Mouse (Mus musculus): ENCODE results near the gene Tfpt.

The Tfpt gene

DNA sequence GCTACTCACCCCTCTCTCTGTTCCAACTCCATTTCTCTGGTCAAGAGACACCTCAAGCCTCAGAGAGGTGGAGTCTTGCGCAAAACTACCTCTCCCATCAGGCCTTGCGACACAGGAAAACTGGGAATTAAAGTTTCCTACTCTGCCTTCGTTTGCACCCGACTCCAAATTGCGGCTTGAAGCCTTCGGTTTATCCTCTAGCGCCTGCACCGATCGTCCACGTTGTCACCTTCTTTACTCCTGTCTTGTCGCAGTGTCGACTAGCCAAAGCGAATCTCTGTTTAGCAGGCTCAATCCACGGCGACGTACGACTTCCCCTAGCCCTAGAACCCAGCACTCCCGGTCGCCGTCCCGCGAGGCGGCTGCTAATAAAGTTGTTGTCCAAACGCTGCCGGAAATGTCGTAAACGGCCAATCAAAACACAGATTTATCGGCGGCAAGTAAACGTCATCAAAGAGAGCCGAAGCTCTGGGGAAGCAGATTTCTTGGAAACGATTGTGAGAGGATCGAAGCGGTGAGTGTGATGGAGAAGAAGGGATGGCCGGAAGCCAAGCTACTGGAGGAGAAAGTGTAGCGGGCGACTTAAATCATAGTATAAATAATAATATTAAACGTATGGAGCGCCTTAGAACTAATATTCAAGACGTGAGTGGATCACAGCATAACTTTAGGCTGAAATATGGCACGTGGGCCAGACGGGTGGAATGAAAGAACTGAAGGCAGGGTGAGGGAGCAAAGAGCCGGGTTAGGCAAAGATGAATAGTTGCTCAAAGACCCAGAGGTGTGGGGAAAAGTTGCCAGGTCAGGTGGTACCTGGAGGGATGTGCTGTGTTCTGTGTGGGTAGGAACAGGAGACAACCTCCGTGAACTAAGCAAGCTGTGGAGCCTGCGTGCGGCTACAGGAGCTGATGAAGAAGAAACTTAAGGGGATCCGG, at the start of gene Tfpt, which contains the start of gene Prpf31:
Tfpt (minus strand) TSS at position 387 of the 935 bp plus-strand sequence.
Prpf31 (plus strand) TSS at position 443 of the 935 bp plus-strand sequence.
- DNase-seq (ENCODE audit: extremely low read depth, insufficient read length, low spot score) = peak; percentile 89

DNA sequence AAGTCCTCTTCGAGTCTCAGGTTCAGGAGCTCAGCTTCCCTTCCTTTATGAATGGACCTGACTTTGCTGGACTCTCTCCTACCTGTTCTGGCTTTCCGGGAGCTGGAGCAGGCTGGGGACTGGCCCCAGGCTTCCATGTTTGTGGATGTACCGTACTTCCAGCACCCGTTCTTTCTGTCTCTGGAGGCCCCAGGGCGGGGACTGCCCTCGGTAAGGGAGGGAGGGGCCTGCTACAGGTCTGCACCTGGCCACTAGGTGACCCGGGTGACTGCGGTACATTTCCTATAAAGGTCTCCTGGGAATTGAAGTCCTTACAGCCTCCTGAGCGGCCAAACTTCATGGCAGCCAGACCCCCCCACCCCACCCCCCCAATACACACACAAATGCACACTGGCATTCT, 47.6 kb upstream of the Tfpt start, which contains the start of gene Tmc4:
Tmc4 (minus strand) TSS at position 212 of the 400 bp plus-strand sequence.
- no peak for DNase-seq (ENCODE audit: extremely low read depth, insufficient read length, low spot score)

DNA sequence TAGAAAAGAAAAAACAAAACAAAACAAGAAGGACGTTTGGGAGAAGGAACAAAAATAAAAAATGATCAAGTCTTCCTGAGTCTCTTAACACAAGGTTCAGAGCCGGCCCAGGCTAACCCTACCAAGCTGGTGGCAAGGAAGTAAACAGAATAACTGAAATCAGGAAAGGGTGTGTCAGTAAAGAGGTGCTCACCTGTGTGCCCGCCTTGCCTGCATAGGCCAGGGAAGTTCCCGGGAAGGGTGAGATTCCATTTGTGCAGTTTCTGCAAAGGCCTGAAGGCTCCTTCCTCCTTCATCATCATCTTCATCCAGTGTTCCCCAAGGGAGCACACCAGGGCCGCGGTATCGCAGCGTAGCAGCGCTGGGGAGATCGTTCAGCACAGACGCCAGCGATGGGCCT, 46.6 kb upstream of the Tfpt start:
- DNase-seq (ENCODE audit: extremely low read depth, insufficient read length, low spot score) = no peak

DNA sequence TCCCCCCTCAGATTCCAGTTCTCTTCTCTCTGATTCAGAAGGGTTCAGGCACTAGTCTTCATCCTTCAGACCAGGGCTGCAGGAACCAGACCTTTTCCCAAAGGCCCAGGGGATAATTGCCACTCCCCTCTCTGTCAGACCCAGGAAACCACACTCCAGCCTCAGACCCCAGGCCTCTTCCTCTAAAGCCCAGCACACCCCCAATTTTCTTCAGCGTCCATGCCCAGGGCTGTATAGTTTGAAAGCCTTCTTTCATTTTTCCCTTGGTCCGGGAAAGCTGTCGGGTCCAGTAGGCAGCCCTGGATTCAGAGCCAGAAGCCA, 45.5 kb upstream of the Tfpt start:
- DNase-seq (ENCODE audit: extremely low read depth, insufficient read length, low spot score) = no peak

DNA sequence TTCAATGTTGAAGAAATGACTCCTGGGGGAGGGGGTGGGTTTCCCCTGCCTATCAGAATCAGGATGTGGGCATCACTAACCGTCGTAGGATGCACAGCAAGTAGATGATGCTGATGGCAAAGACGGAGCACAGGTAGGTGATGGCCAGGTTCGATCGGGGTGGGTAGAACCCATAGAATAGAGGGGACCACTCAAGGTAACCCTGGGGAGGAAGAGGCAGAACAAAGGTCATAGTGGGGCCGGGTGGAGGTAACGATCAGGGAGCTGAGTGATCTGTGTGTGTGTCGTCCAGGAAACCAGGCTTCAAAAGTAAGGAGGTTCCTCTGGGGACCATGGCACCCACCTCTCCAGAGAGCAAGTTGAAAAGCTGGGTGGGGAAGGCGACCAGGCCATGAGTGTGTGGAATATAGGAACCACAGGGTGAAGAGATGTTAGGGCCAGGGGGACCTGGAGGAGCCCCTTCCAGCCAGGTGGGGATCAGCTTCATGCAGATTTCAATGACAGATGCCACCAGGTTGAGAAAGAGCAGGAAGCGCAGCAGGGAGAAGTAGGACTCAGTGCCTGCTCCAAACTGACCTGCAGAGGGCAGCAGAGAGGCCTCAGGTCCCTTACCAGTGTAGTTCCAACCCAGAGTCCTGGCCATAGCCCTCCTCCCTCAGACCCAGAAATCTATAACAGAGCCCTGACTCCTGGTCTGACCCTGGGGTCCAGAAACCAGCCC, 44.9 kb upstream of the Tfpt start:
- DNase-seq (ENCODE audit: extremely low read depth, insufficient read length, low spot score) = no peak

DNA sequence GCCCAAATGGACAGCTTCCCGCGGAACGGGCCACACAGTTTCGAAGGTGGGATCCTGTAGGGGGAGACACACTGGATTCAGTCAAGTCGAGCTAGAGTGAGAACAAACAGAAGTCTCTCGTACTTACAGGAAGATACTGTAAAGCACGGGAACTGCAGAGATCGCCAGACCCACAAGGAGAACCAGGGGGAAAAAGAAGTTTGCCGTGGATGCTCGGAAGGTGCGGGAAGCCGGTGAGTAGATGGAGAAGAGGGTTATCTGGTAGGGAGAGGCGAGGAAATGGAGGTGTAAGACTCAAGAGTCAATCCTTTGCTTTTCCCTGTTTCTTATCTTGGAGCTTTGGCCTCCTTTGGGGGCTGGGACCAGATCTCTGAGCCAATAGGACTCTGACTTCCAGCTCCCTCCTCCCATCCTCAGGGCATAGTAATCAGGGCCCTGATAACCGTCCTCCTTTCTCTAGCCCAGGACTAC, 37.2 kb upstream of the Tfpt start:
- DNase-seq (ENCODE audit: extremely low read depth, insufficient read length, low spot score) = no peak

DNA sequence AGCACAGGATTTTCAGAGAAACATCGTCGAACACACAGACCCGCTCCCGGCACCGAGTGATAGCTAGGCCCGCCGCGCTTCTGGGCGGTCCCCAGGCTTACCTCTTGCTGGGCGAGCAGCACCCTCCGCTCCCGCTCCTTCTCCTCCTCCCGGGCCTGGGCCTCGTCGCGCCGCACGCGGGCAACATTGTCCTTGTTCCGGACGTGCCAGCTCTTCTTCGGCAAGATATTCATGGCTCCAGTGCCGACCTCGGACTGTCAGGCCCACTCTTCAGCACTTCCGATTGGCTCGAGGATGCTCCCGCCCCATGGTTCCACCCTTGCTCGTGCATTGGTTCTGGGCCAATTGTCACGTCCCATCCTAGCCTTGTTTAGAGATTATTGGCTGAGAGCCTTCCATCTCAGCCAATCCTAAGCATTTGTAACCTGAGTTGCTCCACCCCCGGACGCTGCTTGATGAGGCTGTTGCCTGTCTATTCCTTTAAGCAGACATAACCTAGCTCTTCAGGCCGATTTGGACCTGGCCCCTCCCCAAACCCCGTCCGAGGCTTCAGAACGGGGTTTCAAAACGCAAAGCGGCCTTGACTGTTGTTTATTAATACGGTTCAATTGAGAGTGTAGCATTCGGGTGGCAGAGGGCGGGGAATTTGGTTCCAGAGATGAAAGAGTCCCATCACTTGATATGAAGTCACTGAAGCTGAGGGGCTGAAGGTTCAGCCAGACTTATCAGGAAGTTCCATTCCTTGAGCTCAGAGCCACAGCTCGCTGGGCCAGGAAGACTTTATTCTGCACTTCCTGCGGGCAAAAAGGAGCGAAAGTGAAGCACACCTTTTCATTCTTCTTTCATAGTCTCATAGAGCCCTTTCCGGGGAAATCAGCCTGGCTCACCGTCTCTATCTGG, 35.7 kb upstream of the Tfpt start, which contains the start of gene Leng1:
Leng1 (minus strand) TSS at position 626 of the 900 bp plus-strand sequence.
- peak; percentile 90 for DNase-seq (ENCODE audit: extremely low read depth, insufficient read length, low spot score)

DNA sequence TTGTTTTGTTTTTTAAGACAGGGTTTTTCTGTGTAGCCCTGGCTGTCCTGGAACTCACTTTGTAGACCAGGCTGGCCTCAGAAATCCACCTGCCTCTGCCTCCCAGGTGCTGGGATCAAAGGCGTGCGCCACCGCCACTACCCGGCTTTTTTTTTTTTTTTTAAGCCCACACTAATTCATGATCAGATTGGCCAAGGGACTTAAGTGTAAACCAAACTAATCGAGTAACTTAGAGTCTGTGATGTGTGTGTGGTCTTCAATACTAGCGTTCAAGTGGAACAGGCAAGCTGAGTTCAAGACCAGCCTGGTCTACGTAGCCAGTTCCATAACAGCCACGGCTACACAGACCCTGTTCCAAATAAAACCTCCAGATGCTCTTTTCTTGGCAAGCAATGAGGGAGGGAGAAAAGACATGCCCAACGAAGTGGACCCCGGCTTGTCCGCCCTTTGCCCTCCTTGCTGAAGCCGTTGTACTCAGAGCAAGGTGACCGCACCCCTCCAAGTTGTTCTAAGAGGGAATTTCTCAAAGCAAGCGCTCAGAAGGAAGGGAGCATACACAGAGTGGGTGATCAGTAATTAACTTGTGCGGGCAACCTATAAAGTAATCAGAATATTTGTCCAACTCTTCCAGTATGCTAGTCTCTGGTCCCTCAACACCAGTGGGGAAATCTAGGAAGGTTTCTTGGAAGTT, 34.9 kb upstream of the Tfpt start:
- peak; percentile 26 for DNase-seq (ENCODE audit: extremely low read depth, insufficient read length, low spot score)

DNA sequence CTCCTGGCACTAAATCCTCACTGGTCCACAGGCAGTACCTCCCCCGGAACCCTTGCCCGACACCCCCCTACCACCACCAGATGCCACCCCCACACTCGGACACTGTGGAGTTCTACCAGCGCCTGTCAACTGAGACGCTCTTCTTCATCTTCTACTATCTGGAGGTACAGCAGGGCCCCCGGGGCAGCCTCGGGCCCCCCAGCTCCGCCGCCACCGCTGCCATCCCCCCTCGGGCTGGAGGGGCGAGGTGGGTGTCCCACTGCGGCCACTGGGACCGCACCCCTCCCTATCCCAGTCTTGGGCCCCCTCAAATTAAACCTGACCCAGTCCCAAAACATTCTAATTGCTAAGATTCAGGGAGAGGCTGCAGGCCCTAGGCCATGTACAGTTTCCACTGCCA, 28.8 kb upstream of the Tfpt start:
- DNase-seq (ENCODE audit: extremely low read depth, insufficient read length, low spot score) = no peak

DNA sequence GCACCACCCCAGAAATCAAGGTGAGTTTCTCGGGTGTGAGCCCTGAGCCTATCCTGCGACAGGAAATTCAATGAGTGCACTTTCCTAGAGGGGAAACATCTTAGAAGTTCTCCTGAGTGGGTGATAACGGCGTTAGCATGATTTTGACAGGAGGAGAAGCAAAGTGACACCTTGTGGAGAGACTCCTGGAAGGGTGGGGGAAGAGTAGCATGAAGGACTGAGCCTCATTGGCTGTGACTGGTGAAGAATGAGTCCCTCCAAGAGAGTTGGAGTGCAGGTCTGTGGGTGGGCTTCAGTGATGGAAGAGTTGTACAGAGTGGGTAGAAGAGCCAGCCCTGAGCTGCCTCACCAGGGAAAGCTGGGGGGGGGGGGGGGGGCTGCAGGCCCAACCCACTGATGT, 27.2 kb upstream of the Tfpt start:
- DNase-seq (ENCODE audit: extremely low read depth, insufficient read length, low spot score) = no peak

DNA sequence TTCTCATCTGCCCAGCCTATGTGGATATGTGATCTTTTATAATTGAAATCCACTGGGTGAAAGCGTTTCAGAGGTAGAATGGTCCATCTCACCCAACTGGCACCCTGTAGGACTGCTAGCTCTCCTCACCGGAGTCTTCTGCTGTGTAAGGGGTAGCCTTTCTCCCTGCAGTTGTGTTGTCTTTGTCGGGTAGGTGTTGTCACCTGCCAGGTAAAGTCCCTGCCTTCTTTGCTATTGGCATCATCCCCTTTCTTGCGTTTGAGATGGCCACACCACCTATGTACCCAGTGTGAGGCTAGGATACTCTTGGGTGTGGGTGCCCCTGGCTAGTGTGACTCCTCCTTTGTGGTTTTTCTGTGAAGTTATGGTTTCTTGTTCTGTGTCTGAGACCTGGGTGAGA, 16.9 kb upstream of the Tfpt start:
- no peak for DNase-seq (ENCODE audit: extremely low read depth, insufficient read length, low spot score)

DNA sequence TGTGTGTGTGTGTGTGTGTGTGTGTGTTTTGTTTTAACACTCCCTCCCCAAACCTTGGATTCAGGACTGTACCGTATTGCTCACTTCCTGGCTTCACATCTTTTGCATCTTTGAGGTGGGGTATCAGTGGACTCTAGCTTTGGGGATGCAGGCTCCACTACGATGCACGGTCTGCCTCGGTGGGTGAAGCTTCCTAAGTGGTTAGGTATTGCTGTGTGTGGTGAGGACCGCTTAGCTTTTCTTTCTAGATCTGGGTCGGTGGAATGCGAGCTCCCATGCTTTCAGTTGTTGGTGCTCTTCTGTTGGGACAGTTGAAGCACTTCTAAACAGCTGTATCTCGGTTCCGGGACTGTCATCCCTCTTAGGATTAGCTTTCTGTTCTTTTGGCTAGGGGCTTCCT, 16.5 kb upstream of the Tfpt start:
- DNase-seq (ENCODE audit: extremely low read depth, insufficient read length, low spot score) = no peak

DNA sequence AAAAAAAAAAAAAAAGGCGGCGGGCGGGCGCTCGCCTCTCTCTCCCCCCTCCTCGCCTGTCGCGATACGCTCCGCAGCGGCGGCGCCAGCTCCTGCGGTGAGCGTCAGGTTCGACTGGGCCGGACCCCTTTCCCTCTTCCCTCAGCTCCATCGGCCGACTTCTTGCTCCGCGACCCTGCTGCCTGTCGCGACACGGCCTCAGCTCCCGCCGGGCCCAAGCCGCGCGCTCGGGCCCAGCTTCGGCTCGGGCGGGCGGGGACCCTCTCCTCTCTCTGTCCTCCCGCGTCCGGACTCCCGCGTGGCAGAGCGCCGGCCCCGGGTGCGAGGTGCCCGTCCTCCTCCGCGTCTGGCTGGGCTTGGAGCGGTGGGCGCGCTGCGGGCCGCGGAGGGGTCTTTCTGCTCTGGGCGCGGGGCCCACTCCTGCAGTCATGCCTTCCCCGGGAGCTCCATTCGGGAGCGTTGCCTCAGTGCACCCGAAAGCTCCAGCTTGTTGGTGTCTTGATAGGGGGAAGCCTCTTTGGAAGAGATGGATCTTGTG, 15.8 kb upstream of the Tfpt start:
- no peak for DNase-seq (ENCODE audit: extremely low read depth, insufficient read length, low spot score)

DNA sequence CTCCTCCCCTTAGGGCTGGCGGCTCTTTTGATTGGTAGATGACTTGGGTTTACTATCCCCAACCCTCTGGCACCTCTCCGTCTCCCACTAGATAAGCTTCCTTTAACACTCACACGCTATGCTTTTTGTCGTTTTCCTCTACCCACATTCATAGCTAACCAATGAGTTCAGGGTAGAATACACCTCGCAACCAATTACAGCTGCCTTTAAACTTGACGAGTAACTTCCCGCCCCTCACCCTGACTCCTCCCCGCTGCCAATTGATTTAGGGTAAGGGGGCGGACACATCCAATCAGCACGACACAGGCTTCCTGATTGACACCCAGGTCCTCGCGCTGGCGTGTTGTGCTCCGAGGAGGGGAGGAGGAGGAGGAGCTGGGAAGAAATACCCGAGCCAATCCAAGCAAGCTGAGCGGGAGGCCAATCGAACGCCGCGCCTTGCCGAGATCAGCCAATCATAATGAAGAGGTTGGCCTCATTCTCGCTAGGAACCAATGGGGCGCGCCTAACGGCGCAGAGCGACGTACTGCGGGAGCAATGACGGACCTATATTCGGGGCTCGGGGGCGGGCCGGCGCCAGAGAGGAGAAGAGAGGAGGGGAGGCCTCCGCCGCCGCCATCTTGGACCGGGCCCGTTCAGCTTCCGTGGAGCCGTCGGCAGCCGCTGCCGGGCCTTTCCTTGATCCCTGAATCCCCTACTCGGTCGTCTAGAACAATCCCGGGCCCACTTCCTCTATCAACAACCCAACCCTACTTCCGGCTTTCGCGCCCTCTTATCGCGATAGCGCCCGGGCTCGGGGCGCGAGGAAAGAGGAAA, 15.2 kb upstream of the Tfpt start, which contains the start of gene Cnot3:
Cnot3 (plus strand) TSS at position 597 of the 816 bp plus-strand sequence.
- DNase-seq (ENCODE audit: extremely low read depth, insufficient read length, low spot score) = peak; percentile 95

DNA sequence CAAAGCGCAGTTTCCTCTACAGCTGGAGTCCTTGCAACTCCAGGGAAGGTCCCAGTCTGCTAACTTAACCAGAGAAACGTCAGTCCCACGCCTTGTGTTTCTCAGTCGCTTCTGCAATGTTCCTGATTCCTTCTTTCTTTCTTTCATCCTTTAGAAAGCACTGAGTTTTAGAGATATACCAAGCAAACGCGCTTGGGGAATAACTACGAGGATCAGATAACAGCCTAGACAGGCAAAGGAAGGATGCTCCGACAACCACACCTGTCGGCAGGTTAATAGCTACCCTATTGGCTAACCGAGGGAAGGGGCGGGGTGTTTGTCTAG, 14.6 kb upstream of the Tfpt start:
- DNase-seq (ENCODE audit: extremely low read depth, insufficient read length, low spot score) = no peak

DNA sequence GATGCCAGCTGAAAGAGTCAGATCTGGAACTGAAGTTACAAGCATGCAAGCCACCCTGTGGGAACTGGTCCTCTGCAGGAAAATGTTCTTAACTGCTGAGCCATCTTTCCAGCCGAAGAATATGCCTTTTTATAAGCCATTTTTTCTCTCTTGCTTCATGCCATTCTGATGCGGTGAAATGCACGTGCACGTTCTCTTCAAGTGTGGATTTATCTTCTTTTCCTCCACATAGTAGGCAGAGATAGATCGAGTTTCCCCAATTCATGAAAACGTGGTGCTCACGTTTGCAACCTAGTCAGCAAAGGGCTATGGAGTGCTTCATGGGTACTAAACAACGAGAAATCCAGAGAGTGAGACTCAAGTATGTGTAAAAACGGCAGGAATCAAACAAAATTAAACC, 14.1 kb upstream of the Tfpt start:
- no peak for DNase-seq (ENCODE audit: extremely low read depth, insufficient read length, low spot score)

DNA sequence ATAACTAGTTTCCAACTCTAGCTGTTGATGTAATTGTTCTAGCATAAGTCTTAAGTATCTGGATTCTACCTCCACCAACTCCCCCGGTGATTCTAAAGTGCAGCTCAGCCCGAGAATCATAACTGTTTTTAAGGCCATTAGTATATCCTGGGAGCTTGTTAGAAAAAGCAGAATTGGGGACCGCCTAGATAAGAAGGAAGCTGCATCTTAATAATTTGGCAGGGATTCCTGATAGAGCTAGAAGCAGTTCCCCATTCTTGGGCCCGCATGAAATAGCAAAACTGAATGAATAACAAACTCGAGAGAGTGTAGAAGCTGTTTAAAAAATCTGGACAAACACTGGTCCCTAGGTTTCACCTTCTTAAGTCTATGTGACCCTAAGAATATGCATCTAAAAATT, 13.7 kb upstream of the Tfpt start:
- no peak for DNase-seq (ENCODE audit: extremely low read depth, insufficient read length, low spot score)

DNA sequence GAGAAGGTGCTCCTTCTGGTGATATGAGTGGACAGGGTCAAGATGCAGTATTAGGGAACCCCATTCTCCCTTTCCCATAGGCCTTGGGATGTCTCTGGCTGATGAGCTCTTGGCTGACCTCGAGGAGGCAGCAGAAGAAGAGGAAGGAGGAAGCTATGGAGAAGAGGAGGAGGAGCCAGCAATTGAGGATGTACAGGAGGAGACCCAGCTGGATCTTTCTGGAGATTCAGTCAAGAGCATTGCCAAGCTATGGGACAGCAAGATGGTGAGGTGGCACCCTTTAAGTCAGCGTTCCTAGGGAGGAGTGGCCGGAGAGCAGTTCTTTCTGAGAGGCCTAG, 718 bp upstream of the Tfpt start:
- no peak for DNase-seq (ENCODE audit: extremely low read depth, insufficient read length, low spot score)

DNA sequence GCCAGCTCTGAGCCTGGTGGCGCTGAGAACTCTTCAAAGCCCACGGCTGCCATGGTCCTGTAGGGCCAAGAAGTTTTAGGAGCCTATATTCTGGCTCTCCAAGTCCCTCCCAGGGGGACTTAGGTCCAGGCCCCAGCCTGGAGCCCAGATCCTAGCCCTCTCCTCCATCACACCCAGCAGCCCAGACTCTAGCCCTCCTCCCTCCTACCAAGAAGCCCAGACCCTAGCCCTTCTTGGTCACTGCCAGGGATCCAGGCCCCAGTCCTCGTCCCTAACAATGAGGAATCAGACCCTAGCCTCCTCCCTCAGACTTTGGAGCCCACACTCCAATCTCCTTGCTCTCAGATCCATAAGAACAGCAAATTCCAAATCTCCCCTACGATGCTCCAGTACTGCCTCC, 699 bp downstream of the Tfpt start:
- DNase-seq (ENCODE audit: extremely low read depth, insufficient read length, low spot score) = no peak

All from 3134 (cell line).